Mouse (Mus musculus): ENCODE data around the gene Col13a1. TPM values are rescaled to one million over a fixed set of nuclear protein-coding genes. Genes with fewer than 3 reads are reported as not detected.

The Col13a1 gene
- polyA plus RNA-seq, 1 experiment from 2014 or later: 32.6 TPM

DNA sequence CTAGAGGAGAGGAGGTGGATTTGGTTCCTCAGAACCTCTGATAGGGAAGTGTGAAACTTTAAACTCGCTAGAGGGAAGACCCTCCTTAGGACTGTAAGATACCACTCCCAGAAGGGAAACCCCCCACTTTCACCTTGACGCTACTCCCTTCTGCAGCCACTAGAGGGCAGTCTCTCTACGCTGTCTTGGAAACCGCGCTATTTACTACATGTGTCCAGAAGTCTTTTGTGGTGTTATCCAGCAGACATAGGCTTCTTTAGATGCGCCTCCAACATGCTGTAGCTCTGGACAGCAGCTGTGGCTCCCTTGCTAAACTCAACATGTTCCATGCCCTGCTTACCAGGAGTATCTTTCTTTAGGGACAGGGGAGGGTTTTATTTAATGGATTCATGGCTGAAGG lies 140.1 kb downstream of the Col13a1 start:
- Histone ChIP-seq H3K9me3 (no peaks in the 10 kb centered on the region), H3K4me1 (no peaks in the 10 kb centered on the region), H3K9ac (no peak overlapping the region), H3K27me3 (no peaks in the 10 kb centered on the region), H3K36me3 (no peaks in the 10 kb centered on the region), H3K4me2 (no peak overlapping the region), H3K4me3 (no peak overlapping the region), H3K27ac (no peak overlapping the region)
- peak; percentile 72; the same call in 1 of the 2 replicates for ATAC-seq (ENCODE audit: borderline replicate concordance, extremely low read depth, low FRiP score, low TSS enrichment)
- 3% methylated on average over 6 of the region's 6 CpGs for WGBS

DNA sequence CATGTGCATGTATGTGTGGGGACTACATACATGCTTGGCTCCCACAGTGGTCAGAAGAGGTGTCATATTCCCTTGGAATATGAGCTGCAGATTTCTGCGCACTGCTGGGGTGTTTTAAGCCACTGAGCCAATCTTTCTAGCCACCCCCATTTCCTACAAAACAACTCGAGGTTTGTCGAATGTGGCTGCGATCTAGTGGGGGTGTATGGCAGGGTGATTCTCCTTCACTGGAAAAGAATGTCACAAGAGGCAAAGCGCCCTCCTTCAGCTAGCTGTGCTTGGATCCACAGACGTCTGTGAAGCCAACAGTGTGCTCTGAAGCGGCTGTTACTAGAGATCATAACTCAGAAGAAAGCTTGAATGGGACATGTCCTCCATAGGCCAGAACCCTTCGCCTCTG lies 141.6 kb downstream of the Col13a1 start:
- 73% methylated on average over 8 of the region's 8 CpGs for WGBS
- H3K36me3 ChIP-seq: no peaks in the 10 kb centered on the region
- no peak overlapping the region for H3K4me3 ChIP-seq
- ATAC-seq (ENCODE audit: borderline replicate concordance, extremely low read depth, low FRiP score, low TSS enrichment): no peak
- H3K4me1 ChIP-seq: peaks cover 8% of the 10 kb centered on the region
- H3K9ac ChIP-seq: no peak overlapping the region
- no peak overlapping the region for H3K4me2 ChIP-seq
- no peaks in the 10 kb centered on the region for H3K27me3 ChIP-seq
- no peaks in the 10 kb centered on the region for H3K9me3 ChIP-seq
- H3K27ac ChIP-seq: no peak overlapping the region

DNA sequence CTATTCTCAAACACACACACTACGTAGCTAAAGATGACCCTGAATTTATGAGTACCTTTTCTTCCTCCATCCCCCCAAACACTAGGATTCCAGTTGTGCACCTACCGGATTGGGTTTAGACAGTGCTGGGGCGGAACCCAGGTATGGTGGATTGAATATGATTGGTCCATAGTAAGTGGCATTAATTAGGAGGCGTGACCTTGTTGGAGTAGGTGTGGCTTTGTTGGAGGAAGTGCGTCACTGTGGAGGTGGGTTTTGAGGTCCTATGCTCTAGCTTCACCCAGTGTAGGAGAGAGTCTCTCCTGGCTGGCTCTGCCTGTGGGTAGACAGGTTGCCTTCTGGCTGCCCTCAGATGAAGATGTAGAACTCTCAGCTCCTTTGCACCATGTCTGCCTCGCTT lies 144.6 kb downstream of the Col13a1 start:
- Histone ChIP-seq H3K27me3 (no peaks in the 10 kb centered on the region), H3K4me1 (peaks cover 13% of the 10 kb centered on the region), H3K4me2 (no peak overlapping the region), H3K9me3 (no peaks in the 10 kb centered on the region), H3K36me3 (no peaks in the 10 kb centered on the region), H3K9ac (no peak overlapping the region), H3K27ac (no peak overlapping the region), H3K4me3 (no peak overlapping the region)
- 98% methylated on average over 6 of the region's 6 CpGs for WGBS
- no peak for ATAC-seq (ENCODE audit: borderline replicate concordance, extremely low read depth, low FRiP score, low TSS enrichment)

DNA sequence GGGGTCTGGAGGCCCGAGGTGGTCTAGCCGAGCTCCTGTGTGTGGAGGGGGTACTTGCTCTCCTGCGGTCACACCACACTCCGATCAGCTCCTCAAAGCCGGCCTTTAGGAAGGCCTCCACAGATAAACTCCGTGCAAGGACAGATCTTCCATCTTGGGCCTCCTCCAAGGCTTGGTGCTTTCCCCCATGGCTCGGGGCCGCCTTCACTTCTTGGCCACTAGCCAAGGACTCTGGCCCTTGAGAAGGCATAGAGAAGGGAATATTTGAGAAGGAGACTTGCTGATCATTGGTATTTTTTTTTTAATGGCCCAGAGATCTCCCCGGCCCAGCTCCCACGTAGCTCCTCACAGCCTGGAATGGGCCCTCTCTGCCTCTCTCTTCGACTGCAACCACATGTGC lies 146.2 kb downstream of the Col13a1 start:
- Histone ChIP-seq H3K27ac (no peak overlapping the region), H3K27me3 (no peaks in the 10 kb centered on the region), H3K4me2 (no peak overlapping the region), H3K36me3 (no peaks in the 10 kb centered on the region), H3K4me3 (no peak overlapping the region), H3K9ac (no peak overlapping the region), H3K9me3 (no peaks in the 10 kb centered on the region), H3K4me1 (peaks cover 13% of the 10 kb centered on the region)
- no peak for ATAC-seq (ENCODE audit: borderline replicate concordance, extremely low read depth, low FRiP score, low TSS enrichment)
- WGBS: 53% methylated on average over 11 of the region's 11 CpGs

DNA sequence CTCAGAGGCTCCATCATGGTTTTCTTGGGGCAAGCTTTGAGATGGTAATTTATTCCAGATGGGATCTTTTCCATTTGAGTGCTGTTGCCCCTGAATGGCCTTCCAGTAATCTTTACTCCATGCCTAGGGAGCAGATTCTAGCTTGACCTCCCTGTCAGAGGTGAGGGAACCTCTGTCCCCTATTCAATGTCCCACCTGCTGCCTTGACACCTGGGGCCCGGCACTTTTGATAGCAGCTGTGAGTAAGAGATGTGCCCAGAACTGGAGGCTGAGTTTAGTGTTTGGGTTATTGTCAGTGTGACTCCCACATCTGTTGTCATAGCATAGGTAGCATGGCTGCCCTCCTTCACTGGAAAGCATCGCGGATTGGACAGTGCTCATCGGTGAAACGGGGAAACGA lies 147.2 kb downstream of the Col13a1 start:
- ATAC-seq (ENCODE audit: borderline replicate concordance, extremely low read depth, low FRiP score, low TSS enrichment): no peak
- no peaks in the 10 kb centered on the region for H3K36me3 ChIP-seq
- 88% methylated on average over 6 of the region's 6 CpGs for WGBS
- no peak overlapping the region for H3K4me3 ChIP-seq
- H3K4me1 ChIP-seq: peaks cover 21% of the 10 kb centered on the region
- no peak overlapping the region for H3K4me2 ChIP-seq
- no peak overlapping the region for H3K27ac ChIP-seq
- no peak overlapping the region for H3K9ac ChIP-seq
- no peaks in the 10 kb centered on the region for H3K9me3 ChIP-seq
- H3K27me3 ChIP-seq: no peaks in the 10 kb centered on the region

DNA sequence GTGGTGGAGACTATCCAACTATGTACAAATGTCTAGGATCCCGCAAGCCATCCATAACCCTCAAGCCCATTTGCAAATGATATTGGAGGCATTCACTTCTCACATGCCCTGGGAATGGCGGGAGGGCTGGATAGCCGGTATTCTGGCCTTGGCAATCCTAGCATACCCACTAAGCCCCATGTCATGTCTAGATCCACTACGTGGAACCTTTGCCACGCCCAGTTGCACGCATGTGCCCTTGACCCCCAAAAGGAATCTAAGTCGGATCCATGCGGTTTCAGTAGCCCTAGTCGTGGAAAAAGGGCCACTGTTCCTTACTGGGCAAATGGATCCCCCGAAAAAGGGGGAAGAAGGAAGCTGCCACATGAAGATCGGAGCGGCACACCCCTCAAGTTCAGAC lies 147.7 kb downstream of the Col13a1 start:
- no peak overlapping the region for H3K27ac ChIP-seq
- H3K27me3 ChIP-seq: no peaks in the 10 kb centered on the region

DNA sequence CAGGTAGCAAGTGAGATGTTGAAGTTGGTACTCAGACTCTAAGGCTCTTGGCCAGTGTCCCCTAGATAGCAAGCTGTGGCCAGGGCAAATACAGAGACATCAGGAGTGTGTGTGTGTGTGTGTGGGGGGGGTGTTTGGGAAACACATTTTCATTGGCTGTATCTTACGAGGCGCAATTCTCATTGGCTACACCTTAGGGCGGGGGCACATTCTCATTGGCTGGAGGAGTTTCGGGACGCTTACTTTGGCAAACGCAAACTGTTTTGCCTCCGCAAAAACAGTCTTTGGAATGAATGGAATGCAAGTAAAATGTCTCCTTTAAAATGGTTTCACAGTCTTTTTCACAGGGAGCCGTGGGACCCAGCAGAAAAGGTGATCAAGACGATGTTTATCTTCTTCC lies 148.1 kb downstream of the Col13a1 start:
- no peak overlapping the region for H3K27ac ChIP-seq
- no peak overlapping the region for H3K9ac ChIP-seq
- no peaks in the 10 kb centered on the region for H3K9me3 ChIP-seq
- H3K4me2 ChIP-seq: peak overlapping the region; percentile 33; the same call in 1 of the 2 replicates
- no peaks in the 10 kb centered on the region for H3K27me3 ChIP-seq
- H3K4me3 ChIP-seq: no peak overlapping the region
- no peaks in the 10 kb centered on the region for H3K36me3 ChIP-seq
- H3K4me1 ChIP-seq: peaks cover 25% of the 10 kb centered on the region
- 35% methylated on average over 9 of the region's 9 CpGs for WGBS
- no peak for ATAC-seq (ENCODE audit: borderline replicate concordance, extremely low read depth, low FRiP score, low TSS enrichment)

More for the DNA sequence above, 147.7 kb downstream of the Col13a1 start:
- Histone ChIP-seq H3K9ac (no peak overlapping the region), H3K36me3 (no peaks in the 10 kb centered on the region), H3K9me3 (no peaks in the 10 kb centered on the region), H3K4me2 (peak overlapping the region; percentile 33; the same call in 1 of the 2 replicates), H3K4me1 (peaks cover 22% of the 10 kb centered on the region), H3K4me3 (no peak overlapping the region)
- ATAC-seq (ENCODE audit: borderline replicate concordance, extremely low read depth, low FRiP score, low TSS enrichment): no peak
- 67% methylated on average over 12 of the region's 12 CpGs for WGBS

DNA sequence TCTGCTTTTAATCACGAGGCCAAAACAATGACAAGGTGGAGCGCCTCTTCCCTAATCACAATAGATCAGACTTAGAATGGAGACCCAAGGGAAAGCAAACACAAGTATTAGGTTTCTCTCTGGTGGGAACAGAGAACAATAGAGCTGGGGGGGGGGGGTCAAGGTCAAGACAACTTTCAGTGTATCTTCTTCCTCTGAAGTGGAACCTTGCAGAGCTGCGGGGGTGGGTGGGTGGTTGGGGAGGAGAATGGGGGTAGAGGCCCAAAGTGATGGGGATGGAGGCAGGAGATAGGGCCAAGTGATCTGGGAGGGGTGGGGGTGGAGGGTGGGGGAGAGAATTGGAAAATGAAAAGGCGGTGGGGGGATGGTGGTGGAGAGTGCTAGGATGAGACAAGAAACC lies 149.9 kb downstream of the Col13a1 start:
- Histone ChIP-seq H3K27me3 (no peaks in the 10 kb centered on the region), H3K4me3 (no peak overlapping the region), H3K27ac (no peak overlapping the region), H3K36me3 (no peaks in the 10 kb centered on the region), H3K9ac (no peak overlapping the region), H3K9me3 (no peaks in the 10 kb centered on the region), H3K4me2 (no peak overlapping the region), H3K4me1 (peaks cover 25% of the 10 kb centered on the region)
- no peak for ATAC-seq (ENCODE audit: borderline replicate concordance, extremely low read depth, low FRiP score, low TSS enrichment)
- 56% methylated on average over 4 of the region's 4 CpGs for WGBS

DNA sequence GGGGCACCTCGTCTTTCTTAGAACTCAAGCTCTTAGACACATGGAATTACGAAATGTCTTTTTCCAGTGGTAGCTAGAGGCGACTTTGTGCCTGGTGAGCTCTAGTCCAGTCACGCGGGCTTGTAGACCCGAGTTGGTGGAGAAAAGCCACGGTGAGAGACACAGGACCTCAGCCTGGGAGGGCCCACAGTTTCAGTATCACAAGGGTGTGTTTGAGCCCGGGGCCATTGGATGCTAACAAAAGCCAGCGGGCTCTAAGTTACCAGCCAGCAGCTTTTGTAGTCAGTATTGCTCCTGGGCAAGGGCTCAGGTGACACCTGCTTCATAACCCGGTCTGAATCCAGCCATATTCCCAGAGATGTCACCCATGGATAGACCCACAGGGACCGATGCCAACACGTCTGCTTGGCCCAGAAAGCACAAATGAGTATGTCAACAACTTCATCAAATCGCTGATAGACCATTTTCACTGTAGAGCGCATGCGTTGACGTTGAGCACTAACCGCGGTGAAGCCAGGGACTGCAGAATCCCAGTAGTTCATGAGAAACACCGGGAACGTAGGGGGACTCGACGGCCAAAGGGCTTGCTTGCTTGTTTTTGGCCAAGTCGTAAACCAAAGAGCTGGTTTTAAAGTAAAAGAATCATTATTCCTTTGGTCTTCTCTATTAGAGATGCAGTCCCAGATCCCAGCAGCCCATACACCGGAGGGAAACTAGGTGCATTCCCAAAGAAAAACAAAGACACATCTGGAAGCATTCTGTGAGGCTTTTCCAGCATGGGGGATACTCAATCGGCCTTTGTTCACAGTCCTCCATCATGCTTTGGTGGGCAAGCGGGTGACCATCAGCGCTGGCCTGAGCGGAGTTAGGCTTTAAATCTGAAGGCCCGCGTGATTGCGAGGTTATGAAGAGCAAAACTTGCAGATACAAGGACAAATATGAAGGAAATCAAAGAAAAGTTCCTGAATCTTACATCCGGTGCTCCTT lies 150.7 kb downstream of the Col13a1 start:
- Histone ChIP-seq H3K27ac (no peak overlapping the region), H3K4me3 (no peak overlapping the region), H3K27me3 (no peaks in the 10 kb centered on the region)

DNA sequence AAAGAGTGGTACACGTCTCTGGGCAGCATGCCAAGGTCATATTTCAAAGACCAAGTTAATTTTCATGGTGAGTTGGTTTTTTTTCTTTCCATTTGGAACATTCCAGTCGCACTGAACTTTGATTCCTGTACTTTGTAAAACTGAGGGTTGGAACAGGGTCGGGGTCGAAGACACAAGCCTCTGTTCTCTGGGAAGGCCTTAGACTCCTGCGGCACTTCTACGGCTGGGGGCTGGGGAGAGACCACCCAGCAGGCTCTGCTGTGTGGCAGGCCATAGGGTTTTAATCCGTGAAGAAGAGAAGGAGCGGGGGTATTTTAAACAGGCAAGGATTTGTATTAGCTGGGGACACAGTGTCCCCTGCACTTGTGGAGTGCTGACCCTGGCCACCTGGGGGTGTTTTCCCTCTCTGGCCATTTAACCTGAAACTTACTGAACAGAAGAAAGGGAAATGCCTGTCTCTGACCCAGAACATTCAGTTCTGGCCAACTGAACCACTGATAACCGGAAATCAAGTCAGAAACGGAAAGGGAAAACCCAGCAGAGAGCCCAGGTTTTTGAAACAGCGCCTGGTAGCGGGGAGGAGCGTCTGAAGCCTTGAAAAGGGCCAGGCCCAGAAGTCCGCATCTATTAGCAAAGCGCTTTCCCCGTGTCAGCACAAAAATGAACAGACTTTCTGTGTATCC lies 152.0 kb downstream of the Col13a1 start:
- H3K4me3 ChIP-seq: no peak overlapping the region
- no peaks in the 10 kb centered on the region for H3K9me3 ChIP-seq
- 24% methylated on average over 16 of the region's 16 CpGs for WGBS
- no peak overlapping the region for H3K27ac ChIP-seq
- H3K9ac ChIP-seq: no peak overlapping the region
- ATAC-seq (ENCODE audit: borderline replicate concordance, extremely low read depth, low FRiP score, low TSS enrichment): no peak
- H3K4me1 ChIP-seq: peaks cover 17% of the 10 kb centered on the region
- no peaks in the 10 kb centered on the region for H3K27me3 ChIP-seq
- no peak overlapping the region for H3K4me2 ChIP-seq
- no peaks in the 10 kb centered on the region for H3K36me3 ChIP-seq

More for the DNA sequence above, 150.7 kb downstream of the Col13a1 start:
- no peak overlapping the region for H3K9ac ChIP-seq
- 87% methylated on average over 32 of the region's 32 CpGs for WGBS
- H3K9me3 ChIP-seq: no peaks in the 10 kb centered on the region
- H3K4me2 ChIP-seq: no peak overlapping the region
- ATAC-seq (ENCODE audit: borderline replicate concordance, extremely low read depth, low FRiP score, low TSS enrichment): no peak
- peaks cover 25% of the 10 kb centered on the region for H3K4me1 ChIP-seq
- H3K36me3 ChIP-seq: no peaks in the 10 kb centered on the region

DNA sequence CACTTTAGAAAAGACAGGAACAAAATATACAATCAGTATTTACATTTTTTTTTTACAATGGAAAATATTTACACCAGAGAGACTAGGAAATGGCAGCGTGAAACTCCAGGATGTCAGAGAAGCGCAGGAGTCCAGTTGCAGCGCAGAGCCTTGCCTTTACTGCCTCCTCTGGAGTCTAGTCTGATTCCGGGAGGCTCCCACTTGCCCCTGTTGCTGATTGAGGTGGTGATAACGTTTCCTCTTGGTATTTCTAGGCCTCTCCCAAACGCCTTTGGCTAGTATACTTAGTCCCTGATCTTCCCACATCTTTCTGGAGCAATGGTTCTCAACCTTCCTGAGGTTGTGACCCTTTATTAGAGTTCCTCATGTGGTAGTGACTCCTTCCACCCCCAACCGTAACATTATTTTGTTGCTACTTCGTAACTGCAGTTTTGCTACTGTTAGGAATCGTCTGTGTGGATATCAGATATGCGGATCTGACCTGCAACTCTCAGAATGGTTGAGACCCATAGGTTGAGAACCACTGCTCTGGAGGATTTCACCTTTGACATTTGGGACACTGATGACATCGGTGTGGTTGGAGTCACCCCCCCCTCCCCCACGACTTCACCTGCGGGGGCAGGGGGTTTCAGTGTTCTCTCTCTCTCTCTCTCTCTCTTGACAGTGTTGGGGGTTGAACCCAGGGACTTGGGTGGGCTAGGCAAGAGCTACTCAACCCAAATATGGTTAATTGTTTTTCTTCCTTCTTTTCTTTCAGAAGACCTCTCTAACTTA lies 152.7 kb downstream of the Col13a1 start:
- H3K27ac ChIP-seq: no peak overlapping the region

More for the DNA sequence above, 152.7 kb downstream of the Col13a1 start:
- H3K9ac ChIP-seq: no peak overlapping the region
- no peak overlapping the region for H3K4me3 ChIP-seq
- no peak for ATAC-seq (ENCODE audit: borderline replicate concordance, extremely low read depth, low FRiP score, low TSS enrichment)
- no peaks in the 10 kb centered on the region for H3K36me3 ChIP-seq
- H3K4me1 ChIP-seq: peaks cover 15% of the 10 kb centered on the region
- WGBS: 53% methylated on average over 13 of the region's 13 CpGs
- H3K9me3 ChIP-seq: no peaks in the 10 kb centered on the region
- no peaks in the 10 kb centered on the region for H3K27me3 ChIP-seq
- no peak overlapping the region for H3K4me2 ChIP-seq
